Mouse (Mus musculus): ENCODE measurements around the gene Spn. TPM values are rescaled to one million over a fixed set of nuclear protein-coding genes. Genes with fewer than 3 reads are reported as not detected.

Spn gene
- polyA plus RNA-seq, 1 experiment from 2014 or later = not detected

DNA sequence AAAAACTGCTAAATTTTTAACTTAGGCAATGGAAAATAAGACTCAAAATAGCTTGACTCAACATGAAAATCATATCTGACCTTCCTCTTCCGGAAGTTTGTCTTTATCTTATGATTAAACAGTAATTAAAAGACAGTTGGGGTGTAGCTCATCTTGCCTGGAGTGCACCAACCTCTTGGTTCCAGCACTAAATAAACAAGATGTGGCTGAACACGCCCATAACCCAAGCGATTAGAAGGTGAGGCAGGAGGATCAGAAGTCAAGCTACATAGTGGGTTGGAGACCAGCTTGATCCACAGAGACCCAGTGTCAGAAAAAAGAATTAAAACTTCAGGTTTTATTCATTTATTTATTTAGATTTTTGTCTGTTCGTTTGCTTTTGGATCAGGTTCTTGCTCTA is 53.9 kb downstream of the Spn start:
- 86% methylated on average over 4 of the region's 4 CpGs for WGBS
- peaks cover under 1% of the 10 kb centered on the region; the same call in 1 of the 2 replicates for H3K4me1 ChIP-seq
- H3K9ac ChIP-seq = no peak overlapping the region
- H3K9me3 ChIP-seq (replicated peaks) = no peaks in the 10 kb centered on the region
- H3K4me2 ChIP-seq (replicated peaks) = no peak overlapping the region
- no peak overlapping the region for H3K4me3 ChIP-seq
- ATAC-seq (ENCODE audit: low FRiP score) = no peak
- H3K27me3 ChIP-seq = no peaks in the 10 kb centered on the region
- no peaks in the 10 kb centered on the region for H3K36me3 ChIP-seq
- no peak overlapping the region for H3K27ac ChIP-seq

DNA sequence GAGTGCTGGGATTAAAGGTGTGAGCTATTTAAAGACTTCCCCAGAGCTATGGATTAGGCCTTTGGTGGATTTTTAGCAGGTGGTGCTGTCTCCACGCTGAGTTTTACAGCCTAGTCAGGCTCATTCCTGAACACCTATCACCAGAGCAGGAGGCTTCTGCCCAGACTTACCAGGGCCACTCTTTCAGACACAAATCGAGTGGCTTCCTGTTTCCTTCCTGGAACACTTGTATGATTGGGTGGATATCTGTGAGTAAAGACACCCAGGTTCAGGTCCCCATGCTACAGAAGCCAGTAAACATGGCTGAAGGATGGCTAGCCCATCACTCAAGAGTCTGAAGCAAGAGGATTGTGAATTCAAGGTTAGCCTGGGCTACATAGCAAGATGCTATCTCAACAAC is 54.6 kb downstream of the Spn start:
- no peak overlapping the region for H3K4me3 ChIP-seq
- H3K4me2 ChIP-seq (replicated peaks) = no peak overlapping the region
- H3K36me3 ChIP-seq = no peaks in the 10 kb centered on the region
- H3K4me1 ChIP-seq = no peaks in the 10 kb centered on the region
- no peak overlapping the region for H3K9ac ChIP-seq
- no peak overlapping the region for H3K27ac ChIP-seq
- no peaks in the 10 kb centered on the region for H3K9me3 ChIP-seq (replicated peaks)
- no peak for ATAC-seq (ENCODE audit: low FRiP score)
- no peaks in the 10 kb centered on the region for H3K27me3 ChIP-seq
- WGBS = 60% methylated on average over 2 of the region's 2 CpGs

DNA sequence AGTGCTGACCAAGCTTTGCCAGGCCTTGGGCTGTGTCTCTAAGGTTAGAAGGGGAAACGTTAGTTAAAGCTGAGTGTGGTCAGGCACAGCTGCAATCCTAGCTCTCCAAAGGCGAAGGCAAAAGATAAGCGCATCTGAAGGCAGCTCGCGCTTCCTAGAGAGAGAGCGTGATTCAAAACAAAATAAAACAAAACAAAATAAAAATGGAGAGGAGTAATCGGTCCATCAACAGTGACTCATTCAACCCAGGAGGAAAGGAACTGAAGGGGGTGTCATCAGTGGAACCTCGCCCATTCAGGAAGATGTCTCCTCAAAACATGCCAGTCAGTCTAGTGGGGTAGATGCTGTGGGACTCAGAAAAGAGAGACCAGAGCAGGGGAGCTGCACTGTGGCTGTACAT is 55.4 kb downstream of the Spn start:
- H3K9me3 ChIP-seq (replicated peaks) = no peaks in the 10 kb centered on the region
- no peak for ATAC-seq (ENCODE audit: low FRiP score)

More for the DNA sequence above, 55.4 kb downstream of the Spn start:
- Histone ChIP-seq H3K4me2 (replicated peaks) (no peak overlapping the region), H3K27ac (no peak overlapping the region), H3K9ac (no peak overlapping the region), H3K4me1 (no peaks in the 10 kb centered on the region), H3K36me3 (no peaks in the 10 kb centered on the region), H3K4me3 (no peak overlapping the region), H3K27me3 (no peaks in the 10 kb centered on the region)
- 84% methylated on average over 8 of the region's 8 CpGs for WGBS

Other genes starting within 250 kb of the Spn start
- 21.8 and 23.0 TPM in 2 replicates for gene Tmem219, start 214.9 kb downstream of the Spn start, polyA plus RNA-seq (2016; fragmentation: Nextera tagmentation; extraction: Ambion mirVana)
- gene Kctd13, start 208.9 kb downstream of the Spn start, polyA plus RNA-seq (2016; fragmentation: Nextera tagmentation; extraction: Ambion mirVana) = 58.1 and 59.3 TPM in 2 replicates
- 3.4 and 4.1 TPM in 2 replicates for gene Asphd1, start 188.2 kb downstream of the Spn start, polyA plus RNA-seq (2016; fragmentation: Nextera tagmentation; extraction: Ambion mirVana)
- gene Sez6l2, start 187.3 kb downstream of the Spn start, polyA plus RNA-seq (2016; fragmentation: Nextera tagmentation; extraction: Ambion mirVana) = 13.3 and 18.2 TPM in 2 replicates
- gene Cdipt, start 161.9 kb downstream of the Spn start, polyA plus RNA-seq (2016; fragmentation: Nextera tagmentation; extraction: Ambion mirVana) = 87.8 and 93.5 TPM in 2 replicates
- 0.92 and 1.4 TPM in 2 replicates for gene Cdiptos, start 161.7 kb downstream of the Spn start, polyA plus RNA-seq (2016; fragmentation: Nextera tagmentation; extraction: Ambion mirVana)
- 6.8 and 7.2 TPM in 2 replicates for gene Mvp, start 123.2 kb downstream of the Spn start, polyA plus RNA-seq (2016; fragmentation: Nextera tagmentation; extraction: Ambion mirVana)
- gene Pagr1b, start 121.3 kb downstream of the Spn start, polyA plus RNA-seq (2016; fragmentation: Nextera tagmentation; extraction: Ambion mirVana) = 0.72 and 1.3 TPM in 2 replicates
- gene Pagr1a, start 120.5 kb downstream of the Spn start, polyA plus RNA-seq (2016; fragmentation: Nextera tagmentation; extraction: Ambion mirVana) = 46.6 and 51.6 TPM in 2 replicates
- gene Gm42742, start 116.7 kb downstream of the Spn start, polyA plus RNA-seq (2016; fragmentation: Nextera tagmentation; extraction: Ambion mirVana) = 63.8 and 69.6 TPM in 2 replicates
- 7.1 and 9.6 TPM in 2 replicates for gene Prrt2, start 116.6 kb downstream of the Spn start, polyA plus RNA-seq (2016; fragmentation: Nextera tagmentation; extraction: Ambion mirVana)
- gene Maz, start 110.8 kb downstream of the Spn start, polyA plus RNA-seq (2016; fragmentation: Nextera tagmentation; extraction: Ambion mirVana) = 117 and 119 TPM in 2 replicates
- gene Kif22, start 95.4 kb downstream of the Spn start, polyA plus RNA-seq (2016; fragmentation: Nextera tagmentation; extraction: Ambion mirVana) = 85.3 and 86.9 TPM in 2 replicates
- not detected in 2 replicates for gene Zg16, start 50.5 kb downstream of the Spn start, polyA plus RNA-seq (2016; fragmentation: Nextera tagmentation; extraction: Ambion mirVana)
- gene AI467606, start 46.5 kb downstream of the Spn start, polyA plus RNA-seq (2016; fragmentation: Nextera tagmentation; extraction: Ambion mirVana) = 1.0 and 1.2 TPM in 2 replicates
- 0.80 and 1.9 TPM in 2 replicates for gene Qprt, start 15.6 kb downstream of the Spn start, polyA plus RNA-seq (2016; fragmentation: Nextera tagmentation; extraction: Ambion mirVana)
- 86.2 and 92.9 TPM in 2 replicates for gene Cd2bp2, start 58.2 kb upstream of the Spn start, polyA plus RNA-seq (2016; fragmentation: Nextera tagmentation; extraction: Ambion mirVana)
- gene Tbc1d10b, start 70.6 kb upstream of the Spn start, polyA plus RNA-seq (2016; fragmentation: Nextera tagmentation; extraction: Ambion mirVana) = 46.5 and 47.2 TPM in 2 replicates
- 19.5 and 46.1 TPM in 2 replicates for gene Mylpf, start 71.1 kb upstream of the Spn start, polyA plus RNA-seq (2016; fragmentation: Nextera tagmentation; extraction: Ambion mirVana)
- gene Zfp553, start 95.2 kb upstream of the Spn start, polyA plus RNA-seq (2016; fragmentation: Nextera tagmentation; extraction: Ambion mirVana) = 61.3 and 67.9 TPM in 2 replicates
- 32.7 and 33.2 TPM in 2 replicates for gene Sept1, start 95.3 kb upstream of the Spn start, polyA plus RNA-seq (2016; fragmentation: Nextera tagmentation; extraction: Ambion mirVana)
- 61.3 and 62.8 TPM in 2 replicates for gene Zfp771, start 106.5 kb upstream of the Spn start, polyA plus RNA-seq (2016; fragmentation: Nextera tagmentation; extraction: Ambion mirVana)
- gene Dctpp1, start 122.9 kb upstream of the Spn start, polyA plus RNA-seq (2016; fragmentation: Nextera tagmentation; extraction: Ambion mirVana) = 123 and 147 TPM in 2 replicates
- gene Sephs2, start 136.2 kb upstream of the Spn start, polyA plus RNA-seq (2016; fragmentation: Nextera tagmentation; extraction: Ambion mirVana) = 66.5 and 69.3 TPM in 2 replicates
- gene Itgal, start 158.4 kb upstream of the Spn start, polyA plus RNA-seq (2016; fragmentation: Nextera tagmentation; extraction: Ambion mirVana) = 0.46 and 0.52 TPM in 2 replicates
- 21.3 and 23.1 TPM in 2 replicates for gene Zfp768, start 207.8 kb upstream of the Spn start, polyA plus RNA-seq (2016; fragmentation: Nextera tagmentation; extraction: Ambion mirVana)
- 9.3 and 9.7 TPM in 2 replicates for gene Zfp747, start 238.2 kb upstream of the Spn start, polyA plus RNA-seq (2016; fragmentation: Nextera tagmentation; extraction: Ambion mirVana)
- gene 9130019O22Rik, start 249.3 kb upstream of the Spn start, polyA plus RNA-seq (2016; fragmentation: Nextera tagmentation; extraction: Ambion mirVana) = 5.4 and 6.0 TPM in 2 replicates